Mouse (Mus musculus): ENCODE results near the gene Vangl1.

- TF ChIP-seq CTCF (conservative IDR thresholded peaks at IDR 0.05; ENCODE audit: insufficient read depth, insufficient read length, low read depth, low read length) (no peak), POLR2A (IDR thresholded peaks at IDR 0.05; ENCODE audit: low read depth, low read length) (no peak)
Measured at GRCm38 (mm10) chr3:102154107-102154506, 50.4 kb downstream of the Vangl1 start.

All from kidney, adult 2 months (tissue).